Mouse (Mus musculus) forebrain, postnatal 0 days (tissue): ENCODE data around the gene Umad1. TPM values are rescaled to one million over a fixed set of nuclear protein-coding genes. Genes with fewer than 3 reads are reported as not detected.

Experiments
- ATAC-seq: fragments of 200-750 bp; cut with Nextera tagmentation; 2 replicates; pipeline ENCODE4 v1.8.0; 2017; ENCODE audit warnings: mild to moderate bottlenecking, moderate library complexity
- DNase-seq: peaks from one replicate; pipeline ENCODE4 v3.0.0-alpha.2; 2015
- H3K27ac ChIP-seq: fragments of 300-500 bp; sonication (generic); 2 replicates; pipeline ENCODE4 v1.5.1; 2014; ENCODE audit warnings: low read depth, mild to moderate bottlenecking, antibody characterized with exemption, low read length, moderate library complexity, mixed read lengths
- H3K27me3 ChIP-seq: fragments of 300-500 bp; sonication (generic); 2 replicates; pipeline ENCODE4 v1.6.1; 2014; ENCODE audit warnings: mild to moderate bottlenecking, low read length, mixed read lengths; ENCODE audit not compliant: insufficient read depth
- H3K36me3 ChIP-seq: fragments of 300-500 bp; sonication (generic); 2 replicates; pipeline ENCODE4 v1.6.1; 2014; ENCODE audit warnings: mild to moderate bottlenecking, moderate library complexity; ENCODE audit not compliant: insufficient read depth
- H3K4me1 ChIP-seq: fragments of 300-500 bp; sonication (generic); 2 replicates; pipeline ENCODE4 v1.6.1; 2014; ENCODE audit warnings: antibody characterized with exemption; ENCODE audit not compliant: insufficient read depth
- H3K4me2 ChIP-seq: fragments of 300-500 bp; sonication (generic); 2 replicates; pipeline ENCODE4 v1.6.1; 2014; ENCODE audit warnings: low read depth, mild to moderate bottlenecking, moderate library complexity
- H3K4me3 ChIP-seq: fragments of 300-500 bp; sonication (generic); 2 replicates; pipeline ENCODE4 v1.5.1; 2014; ENCODE audit warnings: low read depth, low read length, mixed read lengths
- H3K9ac ChIP-seq: fragments of 300-500 bp; sonication (generic); 2 replicates; pipeline ENCODE4 v1.6.1; 2014; ENCODE audit warnings: mild to moderate bottlenecking
- H3K9me3 ChIP-seq: fragments of 300-500 bp; sonication (generic); 2 replicates; pipeline ENCODE4 v1.6.1; 2016; ENCODE audit warnings: low read length
- CTCF ChIP-seq: sonication (generic); IDR thresholded peaks from 2 replicates; pipeline ENCODE4 v1.5.1; 2016; ENCODE audit warnings: antibody characterized with exemption, control low read depth, low read depth
- polyA plus RNA-seq: library from polyadenylated mRNA; unstranded; fragments of >200 nt; fragmentation: Nextera tagmentation; extraction: Ambion mirVana; gene quantifications from 2 replicates; pipeline ENCODE4 v1.2.1, GENCODE M21; 2015
- total RNA-seq: library from RNA; depleted of rRNA; stranded (reverse); fragments of >200 nt; gene quantifications from 2 replicates; pipeline ENCODE4 v1.2.3, GENCODE M21; 2014; rRNA removed

Gene Umad1
- total and polyA plus RNA-seq, 2 experiments from 2014 or later = 24.4 to 50.5 TPM

GRCm38 (mm10) chr6:8506631-8507030, 247.5 kb downstream of the Umad1 start:
- no peak overlapping the region for H3K9ac ChIP-seq
- no peaks in the 10 kb centered on the region for H3K36me3 ChIP-seq
- no peak overlapping the region for H3K4me3 ChIP-seq
- H3K27me3 ChIP-seq = no peaks in the 10 kb centered on the region
- no peak for TF ChIP-seq CTCF
- peaks cover 3% of the 10 kb centered on the region; the same call in 1 of the 2 replicates for H3K4me1 ChIP-seq
- DNase-seq = no peak
- H3K27ac ChIP-seq = no peak overlapping the region
- H3K4me2 ChIP-seq = no peak overlapping the region
- no peak for ATAC-seq
- no peaks in the 10 kb centered on the region for H3K9me3 ChIP-seq

Other genes starting within 250 kb of the Umad1 start
- gene Col28a1, start 66.7 kb upstream of the Umad1 start, total RNA-seq = 0.77 and 1.2 TPM in 2 replicates
- gene Col28a1, start 66.7 kb upstream of the Umad1 start, polyA plus RNA-seq = 0.52 and 1.1 TPM in 2 replicates
- 30.5 and 35.7 TPM in 2 replicates for gene Mios, start 50.1 kb upstream of the Umad1 start, total RNA-seq
- 18.2 and 22.4 TPM in 2 replicates for gene Mios, start 50.1 kb upstream of the Umad1 start, polyA plus RNA-seq
- 34.7 and 38.1 TPM in 2 replicates for gene Rpa3, start 115 bp upstream of the Umad1 start, total RNA-seq
- gene Rpa3, start 115 bp upstream of the Umad1 start, polyA plus RNA-seq = 36.0 and 44.4 TPM in 2 replicates
- 1.4 and 1.8 TPM in 2 replicates for gene Gm45062, start 162 bp downstream of the Umad1 start, total RNA-seq
- 4.4 and 5.4 TPM in 2 replicates for gene Gm45062, start 162 bp downstream of the Umad1 start, polyA plus RNA-seq